In genomic region chr8:61665021-61665420, GRCm38 (mm10) we compare ENCODE assay signal across 11 mouse cellular contexts.
DNase-seq lines count a peak whose midpoint lies in the region; ATAC-seq and TF ChIP-seq lines count a peak whose summit lies in the region.
"Had no signal": no experiment of that assay in that cellular context is flagged by ENCODE, and none has a peak within 500 bp of the region (broad histone marks: within the 10 kb centered on the region; RNA-seq: fewer than 3 reads in every experiment).

No protein-coding gene starts in this region.

- TF ChIP-seq POLR2A in kidney, adult 2 months (IDR thresholded peaks at IDR 0.05; ENCODE audit: low read depth, low read length) = no peak

- no peak overlapping the region for H3K9ac ChIP-seq in kidney, embryonic 14.5 days (ENCODE audit: low read depth, low read length)
- H3K9ac ChIP-seq in embryonic facial prominence, embryonic 15.5 days = no peak overlapping the region
- no peak overlapping the region for H3K9ac ChIP-seq in neural tube, embryonic 15.5 days (replicated peaks)
- H3K9ac ChIP-seq: neural tube, embryonic 13.5 days had no signal

- H3K27ac ChIP-seq in kidney, adult 2 months (ENCODE audit: insufficient read depth, low read depth, low read length) = 0 out of 2 replicates have a peak overlapping the region, but pooled peaks have one; percentile 64
- H3K27ac ChIP-seq in kidney, embryonic 14.5 days (ENCODE audit: low read depth, low read length) = no peak overlapping the region
- peak overlapping the region; percentile 12; the same call in 1 of the 2 replicates for H3K27ac ChIP-seq in embryonic facial prominence, embryonic 15.5 days (replicated peaks)
- H3K27ac ChIP-seq in neural tube, embryonic 15.5 days (replicated peaks) = no peak overlapping the region
- H3K27ac ChIP-seq: neural tube, embryonic 13.5 days had no signal

- H3K9me3 ChIP-seq in kidney, embryonic 14.5 days (ENCODE audit: control insufficient read depth, low read length) = no peaks in the 10 kb centered on the region
- H3K9me3 ChIP-seq in embryonic facial prominence, embryonic 15.5 days (replicated peaks) = no peaks in the 10 kb centered on the region
- no peaks in the 10 kb centered on the region for H3K9me3 ChIP-seq in neural tube, embryonic 15.5 days (replicated peaks)
- H3K9me3 ChIP-seq: neural tube, embryonic 13.5 days had no signal

- no peak for TF ChIP-seq CTCF in kidney, adult 2 months (conservative IDR thresholded peaks at IDR 0.05; ENCODE audit: insufficient read depth, insufficient read length, low read depth, low read length)

- H3K27me3 ChIP-seq in kidney, adult 2 months (replicated peaks; ENCODE audit: control insufficient read depth, insufficient read depth, low read length) = no peaks in the 10 kb centered on the region
- no peaks in the 10 kb centered on the region for H3K27me3 ChIP-seq in kidney, embryonic 14.5 days (ENCODE audit: control insufficient read depth, insufficient read depth, low read length)
- H3K27me3 ChIP-seq in embryonic facial prominence, embryonic 15.5 days = no peaks in the 10 kb centered on the region
- no peaks in the 10 kb centered on the region for H3K27me3 ChIP-seq in neural tube, embryonic 15.5 days (replicated peaks)
- H3K27me3 ChIP-seq: CH12.LX; neural tube, embryonic 13.5 days had no signal

- DNase-seq in kidney, adult 2 months = peak; percentile 59
- peak; percentile 55 for DNase-seq in adipocyte (ENCODE audit: low spot score)
- DNase-seq in kidney, postnatal 25 days = peak; percentile 39 to 63
- DNase-seq in thymus, postnatal 36 days = no peak
- DNase-seq: gastrocnemius, postnatal 14 days had no signal

- peaks cover 5% of the 10 kb centered on the region; the same call in 1 of the 2 replicates for H3K4me1 ChIP-seq in kidney, adult 2 months (ENCODE audit: control insufficient read depth, insufficient read depth, low read length)
- peaks cover 9% of the 10 kb centered on the region; the same call in 1 of the 2 replicates for H3K4me1 ChIP-seq in kidney, embryonic 14.5 days (ENCODE audit: control insufficient read depth, insufficient read depth, low read length)
- peaks cover 19% of the 10 kb centered on the region for H3K4me1 ChIP-seq in embryonic facial prominence, embryonic 15.5 days
- no peaks in the 10 kb centered on the region for H3K4me1 ChIP-seq in neural tube, embryonic 15.5 days

- 36% methylated on average over 8 of the region's 8 CpGs for WGBS in kidney, adult 2 months
- WGBS in kidney, embryonic 14.5 days = 42% methylated on average over 8 of the region's 8 CpGs
- 22% methylated on average over 8 of the region's 8 CpGs for WGBS in embryonic facial prominence, embryonic 15.5 days
- 60% methylated on average over 8 of the region's 8 CpGs for WGBS in neural tube, embryonic 15.5 days

- H3K36me3 ChIP-seq in kidney, adult 2 months (ENCODE audit: control insufficient read depth, insufficient read depth, low read length) = no peaks in the 10 kb centered on the region
- H3K36me3 ChIP-seq in kidney, embryonic 14.5 days (ENCODE audit: control insufficient read depth, insufficient read depth, low read length) = no peaks in the 10 kb centered on the region
- no peaks in the 10 kb centered on the region for H3K36me3 ChIP-seq in embryonic facial prominence, embryonic 15.5 days
- no peaks in the 10 kb centered on the region for H3K36me3 ChIP-seq in neural tube, embryonic 15.5 days
- H3K36me3 ChIP-seq: neural tube, embryonic 13.5 days had no signal

- no peak overlapping the region for H3K4me3 ChIP-seq in kidney, adult 2 months (ENCODE audit: insufficient read depth, low read depth, low read length)
- no peak overlapping the region for H3K4me3 ChIP-seq in kidney, embryonic 14.5 days (ENCODE audit: low read length)
- no peak overlapping the region for H3K4me3 ChIP-seq in embryonic facial prominence, embryonic 15.5 days (replicated peaks)
- H3K4me3 ChIP-seq in neural tube, embryonic 15.5 days (replicated peaks) = no peak overlapping the region
- H3K4me3 ChIP-seq: neural tube, embryonic 13.5 days had no signal

- H3K4me2 ChIP-seq in kidney, embryonic 14.5 days (replicated peaks; ENCODE audit: low read depth, low read length) = no peak overlapping the region
- no peak overlapping the region for H3K4me2 ChIP-seq in embryonic facial prominence, embryonic 15.5 days (replicated peaks)
- H3K4me2 ChIP-seq in neural tube, embryonic 15.5 days = no peak overlapping the region
- H3K4me2 ChIP-seq: neural tube, embryonic 13.5 days had no signal

- no peak for ATAC-seq in kidney, embryonic 14.5 days (ENCODE audit: low FRiP score, low TSS enrichment)
- no peak for ATAC-seq in embryonic facial prominence, embryonic 15.5 days (ENCODE audit: insufficient number of reproducible peaks, low FRiP score, low TSS enrichment, low read depth)
- ATAC-seq in neural tube, embryonic 15.5 days (ENCODE audit: low FRiP score) = no peak
- no peak for ATAC-seq in megakaryocyte-erythroid progenitor cell, adult 5-6 weeks (replicated peaks; ENCODE audit: low FRiP score, low TSS enrichment, poor library complexity, severe bottlenecking)

Comparison
In these comparisons a context has a peak if more than half of its experiments do, and no peak if none do; other contexts are left out.
1. H3K27ac ChIP-seq: peak in kidney, adult 2 months (single experiment) and embryonic facial prominence, embryonic 15.5 days (single experiment); none in kidney, embryonic 14.5 days (single experiment) and neural tube, embryonic 15.5 days (single experiment).
2. DNase-seq: peak in kidney, adult 2 months (single experiment), adipocyte (single experiment) and kidney, postnatal 25 days (2 of 2); none in thymus, postnatal 36 days (0 of 2).